Mouse (Mus musculus) lung, postnatal 14 days (tissue): Measurements from ENCODE around the gene Tor1a.
"Not testable (repeated sequence)": the region's sequence is repeated elsewhere in the genome, so short reads cannot be mapped to it uniquely, and the experiment has no call there.

ENCODE experiments used
- DNase-seq: peaks from one replicate; pipeline ENCODE4 v3.0.0; 2021

The Tor1a gene

DNA sequence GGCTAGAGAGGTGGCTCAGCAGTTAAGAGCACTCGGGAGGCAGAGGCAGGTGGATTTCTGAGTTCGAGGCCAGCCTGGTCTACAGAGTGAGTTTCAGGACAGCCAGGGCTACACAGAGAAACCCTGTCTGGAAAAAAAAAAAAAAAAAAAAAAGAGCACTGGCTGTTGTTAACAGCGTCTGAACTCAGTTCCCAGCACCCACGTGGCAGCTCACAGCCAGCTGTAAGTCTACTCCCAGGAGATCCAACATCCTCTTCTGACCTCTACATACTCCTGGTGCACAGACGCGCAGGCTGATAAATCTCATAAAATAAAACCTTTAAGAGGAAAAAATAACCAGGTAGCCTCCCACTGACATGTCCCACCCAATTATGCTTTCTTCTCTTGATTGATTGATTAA, 51.8 kb downstream of the Tor1a start:
- DNase-seq: not testable (repeated sequence)

DNA sequence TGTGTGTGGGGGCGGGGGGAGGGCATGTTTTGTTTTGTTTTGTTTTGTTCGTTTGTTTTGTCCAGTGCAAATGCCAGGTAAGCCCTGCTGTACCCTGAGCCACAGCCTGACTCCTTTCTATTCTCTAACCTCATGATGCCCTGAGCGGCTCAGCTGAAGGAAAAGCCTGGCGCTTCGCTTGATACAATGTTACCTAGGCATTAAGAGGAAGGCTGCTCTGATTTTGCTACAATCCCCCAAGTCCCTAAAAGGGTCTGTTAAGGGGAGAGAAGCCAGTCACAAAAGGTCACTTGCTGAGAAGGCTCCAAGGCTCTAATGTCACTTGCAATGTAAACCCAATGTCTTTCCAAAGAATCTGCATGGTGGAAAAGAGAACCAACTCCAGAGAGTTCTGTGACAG, 52.4 kb downstream of the Tor1a start:
- no peak for DNase-seq

DNA sequence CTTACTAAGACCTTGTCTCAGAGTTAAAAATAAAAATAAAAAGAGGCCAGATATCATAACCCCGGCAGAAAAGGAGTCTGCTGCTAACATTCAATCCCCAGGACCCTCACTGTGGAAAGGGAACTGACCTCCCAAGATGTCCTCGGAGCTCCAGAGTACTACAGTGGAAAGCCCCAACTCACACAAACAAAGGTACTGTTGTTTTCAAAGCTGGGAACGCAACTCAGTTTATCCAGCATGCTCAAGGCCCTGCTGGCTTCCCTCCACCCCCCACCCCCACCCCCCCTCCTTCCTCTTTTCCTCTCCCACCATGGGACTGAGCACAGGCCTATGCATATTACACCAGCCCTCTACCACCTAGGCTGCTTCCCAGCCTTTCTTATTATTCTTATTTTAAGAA, 52.9 kb downstream of the Tor1a start:
- DNase-seq: no peak

DNA sequence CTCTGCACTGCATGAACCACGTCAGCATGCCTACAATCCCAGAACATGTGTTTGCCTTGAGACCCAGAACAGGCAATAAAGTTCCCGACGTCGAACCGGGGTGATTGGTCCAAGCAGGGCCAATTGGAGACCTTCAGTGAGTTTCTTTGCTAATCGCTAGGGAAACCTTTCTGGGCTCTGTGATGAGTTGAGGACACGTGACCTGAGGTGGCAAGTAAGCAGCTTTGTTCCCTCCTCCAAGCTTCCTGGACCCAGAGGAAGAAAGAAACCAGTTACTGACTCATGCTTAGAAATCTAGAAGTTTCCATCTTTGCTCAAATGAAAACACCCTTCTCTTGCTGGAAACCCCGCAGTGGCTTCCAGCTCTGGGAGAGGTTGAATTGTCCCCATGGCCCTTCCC, 54.7 kb downstream of the Tor1a start:
- no peak for DNase-seq

DNA sequence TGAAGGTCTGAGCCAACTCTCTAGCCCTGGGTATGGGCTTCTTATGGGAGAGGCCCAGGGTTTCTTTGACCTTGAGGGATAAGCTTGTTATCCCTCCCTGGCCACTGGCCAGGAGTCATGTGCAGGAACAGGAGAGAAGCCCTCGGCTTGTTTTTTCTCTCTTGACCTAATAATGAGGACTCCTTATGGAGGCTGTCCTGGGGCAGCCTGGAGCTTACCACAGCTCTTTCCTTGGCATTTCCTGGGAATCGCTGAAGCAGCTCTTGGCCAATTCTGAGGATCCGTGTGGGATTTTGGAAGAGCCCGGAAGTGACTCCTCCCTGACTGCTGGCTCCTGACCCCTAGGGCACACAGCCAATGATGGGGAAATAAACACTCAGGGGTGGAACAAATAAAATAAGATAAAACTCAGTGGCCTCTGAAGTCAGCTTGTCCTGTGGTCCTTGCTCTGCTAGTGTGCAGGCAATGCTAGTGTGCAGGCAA, 55.4 kb downstream of the Tor1a start:
- DNase-seq: peak; percentile 85
